Mouse (Mus musculus) spleen, adult 2 months (tissue): Measurements from ENCODE around the gene Dpp7.

Experiments
- CTCF ChIP-seq: fragments of 200-500 bp; IDR thresholded peaks from 2 replicates; pipeline ENCODE4 v1.5.1; 2011; ENCODE audit warnings: mild to moderate bottlenecking, inconsistent platforms; ENCODE audit not compliant: insufficient read depth, insufficient read length, insufficient replicate concordance; ENCODE audit errors: extremely low read depth
- POLR2A ChIP-seq: fragments of 200-500 bp; IDR thresholded peaks from 2 replicates; pipeline ENCODE4 v1.6.1; 2011; ENCODE audit warnings: low read depth, low read length, inconsistent platforms

GRCm38 (mm10) chr2:25355419-25356066, 616 bp downstream of the Dpp7 start:
- TF ChIP-seq CTCF: no peak
- no peak for TF ChIP-seq POLR2A
